Mouse (Mus musculus) liver, embryonic 14.5 days (tissue): ENCODE measurements around the gene Catsperz.

ENCODE experiments used
- CTCF ChIP-seq: IDR thresholded peaks from 2 replicates; pipeline ENCODE4 v1.5.1; 2016; ENCODE audit warnings: antibody characterized with exemption, low read depth, control low read depth
- EP300 ChIP-seq: IDR thresholded peaks from 2 replicates; pipeline ENCODE4 v1.6.1; 2016; ENCODE audit warnings: antibody characterized with exemption, low read depth

- TF ChIP-seq CTCF (no peak), EP300 (no peak)
Measured at GRCm38 (mm10) chr19:6943709-6944108, 18.5 kb upstream of the Catsperz start.
